Mouse (Mus musculus): ENCODE measurements around the gene Scnm1. TPM values are rescaled to one million over a fixed set of nuclear protein-coding genes. Genes with fewer than 3 reads are reported as not detected.
A peak's percentile ranks its signal among the peaks of the same experiment; 100 is the strongest.
"Not testable (repeated sequence)": the region's sequence is repeated elsewhere in the genome, so short reads cannot be mapped to it uniquely, and the experiment has no call there.

The Scnm1 gene
- total RNA-seq, 2 experiments from 2014 or later, result 45.8 to 66.0 TPM

GRCm38 (mm10) chr3:95153874-95154273, 20.1 kb upstream of the Scnm1 start:
- peak; percentile 99 for ATAC-seq (replicated peaks; ENCODE audit: poor library complexity)

- ATAC-seq (replicated peaks; ENCODE audit: poor library complexity), result no peak
These were observed 14.1 kb upstream of the Scnm1 start for GRCm38 (mm10) chr3:95147924-95148323.

- ATAC-seq (replicated peaks; ENCODE audit: poor library complexity), result peak; percentile 86
These were observed 8.8 kb upstream of the Scnm1 start for GRCm38 (mm10) chr3:95142617-95143011.

GRCm38 (mm10) chr3:95141952-95142616, 8.3 kb upstream of the Scnm1 start, which contains the start of gene Tnfaip8l2:
TSS of gene Tnfaip8l2 (minus strand) at chr3:95142360.
- peak; percentile 64 for ATAC-seq (replicated peaks; ENCODE audit: poor library complexity)

- peak; percentile 63 for ATAC-seq (replicated peaks; ENCODE audit: poor library complexity)
These were observed 7.7 kb upstream of the Scnm1 start for GRCm38 (mm10) chr3:95141474-95141873.

GRCm38 (mm10) chr3:95140795-95141194, 7.0 kb upstream of the Scnm1 start:
- no peak for ATAC-seq (replicated peaks; ENCODE audit: poor library complexity)

GRCm38 (mm10) chr3:95140289-95140595, 6.4 kb upstream of the Scnm1 start:
- no peak for ATAC-seq (replicated peaks; ENCODE audit: poor library complexity)

- no peak for ATAC-seq (replicated peaks; ENCODE audit: poor library complexity)
These were observed 5.9 kb upstream of the Scnm1 start for GRCm38 (mm10) chr3:95139586-95140288.

- ATAC-seq (replicated peaks; ENCODE audit: poor library complexity), result no peak
These were observed 2.5 kb upstream of the Scnm1 start for GRCm38 (mm10) chr3:95136336-95136735.

- peak; percentile 45 for ATAC-seq (replicated peaks; ENCODE audit: poor library complexity)
These were observed 1.7 kb upstream of the Scnm1 start for GRCm38 (mm10) chr3:95135433-95136052.

- ATAC-seq (replicated peaks; ENCODE audit: poor library complexity), result peak; percentile 36; the same call in 1 of the 2 replicates
These were observed 1.2 kb upstream of the Scnm1 start for GRCm38 (mm10) chr3:95135023-95135422.

GRCm38 (mm10) chr3:95134133-95134532, 322 bp upstream of the Scnm1 start:
- not testable (repeated sequence) for ATAC-seq (replicated peaks; ENCODE audit: poor library complexity)

GRCm38 (mm10) chr3:95133176-95133575, 635 bp downstream of the Scnm1 start:
- no peak for ATAC-seq (replicated peaks; ENCODE audit: poor library complexity)

GRCm38 (mm10) chr3:95132389-95132788, 1.4 kb downstream of the Scnm1 start:
- not testable (repeated sequence) for ATAC-seq (replicated peaks; ENCODE audit: poor library complexity)

GRCm38 (mm10) chr3:95130081-95130480, 3.7 kb downstream of the Scnm1 start:
- no peak for ATAC-seq (replicated peaks; ENCODE audit: poor library complexity)

GRCm38 (mm10) chr3:95129226-95129651, 4.6 kb downstream of the Scnm1 start:
- ATAC-seq (replicated peaks; ENCODE audit: poor library complexity), result no peak

- ATAC-seq (replicated peaks; ENCODE audit: poor library complexity), result no peak
These were observed 8.8 kb downstream of the Scnm1 start for GRCm38 (mm10) chr3:95124972-95125371.

- ATAC-seq (replicated peaks; ENCODE audit: poor library complexity), result peak; percentile 83
These were observed 9.6 kb downstream of the Scnm1 start, which contains the start of gene Tmod4 for GRCm38 (mm10) chr3:95124246-95124645. TSS of gene Tmod4 (plus strand) at chr3:95124476.

GRCm38 (mm10) chr3:95121580-95121979, 12.2 kb downstream of the Scnm1 start:
- no peak for ATAC-seq (replicated peaks; ENCODE audit: poor library complexity)

GRCm38 (mm10) chr3:95117751-95118150, 16.1 kb downstream of the Scnm1 start:
- ATAC-seq (replicated peaks; ENCODE audit: poor library complexity), result no peak

GRCm38 (mm10) chr3:95112760-95113159, 21.1 kb downstream of the Scnm1 start:
- no peak for ATAC-seq (replicated peaks; ENCODE audit: poor library complexity)

Measured in megakaryocyte progenitor cell, adult 5-6 weeks (primary cell).